Mouse (Mus musculus): Measurements from ENCODE around the gene Tesk1. TPM values are rescaled to one million over a fixed set of nuclear protein-coding genes. Genes with fewer than 3 reads are reported as not detected.

Tesk1 gene
- total and polyA plus RNA-seq, 2 experiments from 2014 or later, result 5.1 to 55.5 TPM

DNA sequence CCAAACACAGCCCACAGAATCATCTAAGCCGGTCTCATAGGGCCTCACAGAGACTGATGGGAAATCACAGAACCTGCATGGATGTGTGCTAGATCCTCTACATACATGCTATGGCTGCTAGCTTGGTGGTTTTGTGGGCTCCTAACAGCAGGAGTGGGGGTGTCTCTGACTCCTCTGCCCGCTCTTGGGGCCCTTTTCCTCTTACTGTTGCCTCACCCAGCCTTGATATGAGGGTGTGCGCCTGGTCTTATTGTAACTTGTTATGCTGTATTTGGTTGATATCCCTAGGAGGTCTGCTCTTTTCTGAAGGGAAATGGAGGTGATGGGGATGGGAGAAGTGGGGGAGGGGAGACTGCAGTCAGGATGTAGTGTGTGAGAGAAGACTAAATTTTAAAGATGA, 47.9 kb downstream of the Tesk1 start:
- Histone ChIP-seq H3K36me3 (replicated peaks; ENCODE audit: control insufficient read depth, insufficient read depth, low read length) (no peaks in the 10 kb centered on the region), H3K4me2 (ENCODE audit: low read depth, low read length) (no peak overlapping the region), H3K4me3 (ENCODE audit: low read depth, low read length) (no peak overlapping the region), H3K9ac (replicated peaks; ENCODE audit: low read depth, low read length) (no peak overlapping the region), H3K27ac (ENCODE audit: low read depth) (no peak overlapping the region), H3K9me3 (replicated peaks; ENCODE audit: control insufficient read depth, low read length) (no peaks in the 10 kb centered on the region), H3K27me3 (ENCODE audit: control insufficient read depth, insufficient read depth, low read length) (no peaks in the 10 kb centered on the region), H3K4me1 (ENCODE audit: control insufficient read depth, insufficient read depth) (peaks cover 9% of the 10 kb centered on the region)
- ATAC-seq (ENCODE audit: insufficient read depth, low read depth), result no peak
- DNase-seq (ENCODE audit: low spot score), result no peak
- 88% methylated on average over 3 of the region's 3 CpGs for whole genome bisulfite sequencing
- TF ChIP-seq EP300 (IDR thresholded peaks at IDR 0.05; ENCODE audit: low read depth), result no peak
- TF ChIP-seq CTCF (IDR thresholded peaks at IDR 0.05; ENCODE audit: low read depth), result no peak

DNA sequence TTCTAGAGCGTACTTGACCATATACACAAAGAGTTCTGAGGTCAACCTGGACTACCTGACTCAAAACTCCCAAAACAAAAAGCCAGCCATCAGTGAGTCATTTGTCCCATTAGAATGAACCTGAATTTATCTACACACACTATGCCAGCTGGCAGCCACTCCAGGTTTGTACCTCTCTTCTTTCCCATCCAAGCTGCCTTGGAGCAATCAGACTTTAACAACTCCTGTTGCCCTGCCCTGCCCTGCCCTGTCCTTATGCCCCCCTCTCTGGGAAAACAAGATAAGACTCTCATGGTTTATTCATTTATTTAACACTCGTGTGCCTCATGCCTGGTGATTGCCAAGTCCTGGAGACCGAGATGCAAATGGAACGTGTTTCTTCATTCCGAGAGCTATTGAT, 49.1 kb downstream of the Tesk1 start:
- ATAC-seq (ENCODE audit: insufficient read depth, low read depth) (no peak), DNase-seq (ENCODE audit: low spot score) (no peak)
- WGBS, result 73% methylated on average over 5 of the region's 5 CpGs
- H3K27ac ChIP-seq (ENCODE audit: low read depth), result no peak overlapping the region
- H3K4me1 ChIP-seq (ENCODE audit: control insufficient read depth, insufficient read depth), result peaks cover 15% of the 10 kb centered on the region
- H3K9ac ChIP-seq (replicated peaks; ENCODE audit: low read depth, low read length), result no peak overlapping the region
- no peak for TF ChIP-seq EP300 (IDR thresholded peaks at IDR 0.05; ENCODE audit: low read depth)
- no peak for TF ChIP-seq CTCF (IDR thresholded peaks at IDR 0.05; ENCODE audit: low read depth)
- H3K9me3 ChIP-seq (replicated peaks; ENCODE audit: control insufficient read depth, low read length), result no peaks in the 10 kb centered on the region
- peaks cover 2% of the 10 kb centered on the region; the same call in 1 of the 2 replicates for H3K36me3 ChIP-seq (replicated peaks; ENCODE audit: control insufficient read depth, insufficient read depth, low read length)
- H3K27me3 ChIP-seq (ENCODE audit: control insufficient read depth, insufficient read depth, low read length), result no peaks in the 10 kb centered on the region
- H3K4me3 ChIP-seq (ENCODE audit: low read depth, low read length), result no peak overlapping the region
- no peak overlapping the region for H3K4me2 ChIP-seq (ENCODE audit: low read depth, low read length)

DNA sequence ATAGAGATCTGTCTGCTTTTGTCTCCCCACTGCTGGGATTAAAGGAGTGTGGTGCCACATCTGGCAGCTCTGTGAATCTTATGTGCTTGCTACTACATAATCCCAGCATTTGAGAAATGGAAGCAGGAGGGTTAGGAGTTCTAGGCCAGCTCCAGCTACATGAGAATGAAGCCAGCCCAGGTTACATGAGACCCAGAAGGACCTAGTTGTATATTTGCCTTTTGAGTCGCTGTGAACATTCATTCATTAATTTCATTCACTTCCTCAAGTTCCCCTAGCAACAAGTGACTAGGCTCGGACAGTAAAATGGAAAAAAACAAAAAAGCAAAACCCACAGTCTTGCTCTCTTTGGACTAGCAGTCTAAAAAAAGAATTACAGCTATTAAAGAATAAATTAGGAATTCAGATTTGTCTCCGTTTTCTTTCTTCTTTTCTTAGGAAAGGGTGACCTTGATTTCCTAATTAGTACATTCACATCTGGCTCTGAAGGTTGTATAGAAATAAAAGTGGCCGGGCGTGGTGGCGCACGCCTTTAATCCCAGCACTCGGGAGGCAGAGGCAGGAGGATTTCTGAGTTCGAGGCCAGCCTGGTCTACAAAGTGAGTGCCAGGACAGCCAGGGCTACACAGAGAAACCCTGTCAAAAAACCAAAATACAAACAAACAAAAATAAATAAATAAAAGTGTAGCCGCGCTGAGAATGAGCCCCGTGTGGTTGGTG, 50.5 kb downstream of the Tesk1 start:
- Histone ChIP-seq H3K9me3 (replicated peaks; ENCODE audit: control insufficient read depth, low read length) (no peaks in the 10 kb centered on the region), H3K27ac (ENCODE audit: low read depth) (peak overlapping the region; percentile 92), H3K27me3 (ENCODE audit: control insufficient read depth, insufficient read depth, low read length) (no peaks in the 10 kb centered on the region), H3K4me2 (ENCODE audit: low read depth, low read length) (peak overlapping the region; percentile 82), H3K4me1 (ENCODE audit: control insufficient read depth, insufficient read depth) (peaks cover 15% of the 10 kb centered on the region), H3K36me3 (replicated peaks; ENCODE audit: control insufficient read depth, insufficient read depth, low read length) (peaks cover 15% of the 10 kb centered on the region), H3K4me3 (ENCODE audit: low read depth, low read length) (peak overlapping the region; percentile 91), H3K9ac (replicated peaks; ENCODE audit: low read depth, low read length) (0 out of 2 replicates have a peak overlapping the region, but pooled peaks have one; percentile 90)
- TF ChIP-seq EP300 (IDR thresholded peaks at IDR 0.05; ENCODE audit: low read depth), result no peak
- no peak for TF ChIP-seq CTCF (IDR thresholded peaks at IDR 0.05; ENCODE audit: low read depth)
- DNase-seq (ENCODE audit: low spot score), result no peak
- WGBS, result 49% methylated on average over 12 of the region's 12 CpGs
- ATAC-seq (ENCODE audit: insufficient read depth, low read depth), result no peak

DNA sequence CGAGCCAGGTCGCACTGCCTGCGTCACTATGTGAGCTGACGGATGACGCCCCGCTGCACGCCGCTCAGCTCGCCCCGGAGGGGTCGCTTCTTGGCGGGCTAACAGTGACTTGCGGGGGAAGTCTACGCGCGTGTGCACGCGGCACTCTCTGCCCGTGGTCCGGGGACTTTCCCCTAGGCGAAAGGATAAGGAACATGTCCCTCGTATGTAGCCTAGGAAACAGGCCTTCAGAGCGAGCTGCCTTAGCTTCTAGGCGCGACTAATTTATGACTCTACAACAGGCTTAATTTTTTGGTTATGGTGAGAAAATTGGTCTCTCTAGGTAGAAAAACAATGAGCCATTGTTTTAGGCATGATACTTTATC, 51.1 kb downstream of the Tesk1 start, which contains the start of gene Ccdc107:
Gene Ccdc107 (plus strand): TSS at position 80 of the 365 bp plus-strand sequence.
- DNase-seq (ENCODE audit: low spot score), result peak; percentile 98
- peak within 1 kb of the TSS; percentile 90 for H3K9ac ChIP-seq (replicated peaks; ENCODE audit: low read depth, low read length)
- peaks cover 16% of the 10 kb centered on the region for H3K4me1 ChIP-seq (ENCODE audit: control insufficient read depth, insufficient read depth)
- peak within 1 kb of the TSS; percentile 91 for H3K4me3 ChIP-seq (ENCODE audit: low read depth, low read length)
- no peaks in the 10 kb centered on the region for H3K27me3 ChIP-seq (ENCODE audit: control insufficient read depth, insufficient read depth, low read length)
- ATAC-seq (ENCODE audit: insufficient read depth, low read depth), result peak; percentile 98
- H3K4me2 ChIP-seq (ENCODE audit: low read depth, low read length), result peak within 1 kb of the TSS; percentile 82
- TF ChIP-seq CTCF (IDR thresholded peaks at IDR 0.05; ENCODE audit: low read depth) (no peak), EP300 (IDR thresholded peaks at IDR 0.05; ENCODE audit: low read depth) (peak; percentile 86)
- peak within 1 kb of the TSS; percentile 92 for H3K27ac ChIP-seq (ENCODE audit: low read depth)
- H3K36me3 ChIP-seq (replicated peaks; ENCODE audit: control insufficient read depth, insufficient read depth, low read length), result peaks cover 15% of the 10 kb centered on the region
- WGBS, result under 1% methylated on average over 25 of the region's 25 CpGs
- no peaks in the 10 kb centered on the region for H3K9me3 ChIP-seq (replicated peaks; ENCODE audit: control insufficient read depth, low read length)

DNA sequence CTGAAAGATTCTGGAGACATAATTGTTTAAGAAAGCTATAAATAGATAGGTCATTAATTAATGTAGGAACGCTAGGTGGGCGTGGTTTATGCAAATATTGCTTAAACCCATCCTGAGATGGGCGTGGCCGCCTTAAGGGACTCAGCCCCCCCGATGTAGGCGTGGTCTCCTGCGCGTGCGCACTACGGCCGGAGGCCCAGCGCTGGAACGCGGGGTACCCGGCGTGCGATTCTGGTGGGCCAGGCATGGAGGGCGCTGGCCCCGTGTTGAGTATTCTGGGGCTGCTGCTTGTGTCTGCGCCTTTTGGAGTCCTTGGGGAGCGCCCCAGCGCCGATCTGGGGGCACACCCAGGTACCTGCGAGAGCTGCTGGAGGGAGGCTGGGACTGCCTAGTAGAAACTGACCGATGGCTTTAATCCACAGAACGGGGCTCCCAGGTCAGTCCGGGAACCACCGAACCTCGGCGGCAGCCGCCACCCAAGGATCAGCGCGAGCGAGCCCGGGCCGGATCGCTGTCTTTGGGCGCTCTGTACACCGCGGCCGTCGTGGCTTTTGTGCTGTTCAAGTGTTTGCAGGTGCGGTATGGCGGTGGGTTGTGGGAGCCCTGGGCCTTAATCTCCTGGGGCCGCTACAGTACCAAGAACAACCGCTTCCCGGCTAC, 51.6 kb downstream of the Tesk1 start:
- Histone ChIP-seq H3K27me3 (ENCODE audit: control insufficient read depth, insufficient read depth, low read length) (no peaks in the 10 kb centered on the region), H3K36me3 (replicated peaks; ENCODE audit: control insufficient read depth, insufficient read depth, low read length) (peaks cover 15% of the 10 kb centered on the region), H3K9ac (replicated peaks; ENCODE audit: low read depth, low read length) (peak overlapping the region; percentile 90), H3K27ac (ENCODE audit: low read depth) (peak overlapping the region; percentile 92), H3K4me3 (ENCODE audit: low read depth, low read length) (peak overlapping the region; percentile 91), H3K4me1 (ENCODE audit: control insufficient read depth, insufficient read depth) (peaks cover 21% of the 10 kb centered on the region), H3K4me2 (ENCODE audit: low read depth, low read length) (peak overlapping the region; percentile 82), H3K9me3 (replicated peaks; ENCODE audit: control insufficient read depth, low read length) (no peaks in the 10 kb centered on the region)
- ATAC-seq (ENCODE audit: insufficient read depth, low read depth) (peak; percentile 89), DNase-seq (ENCODE audit: low spot score) (peak; percentile 93)
- WGBS, result under 1% methylated on average over 47 of the region's 47 CpGs
- TF ChIP-seq EP300 (IDR thresholded peaks at IDR 0.05; ENCODE audit: low read depth) (no peak), CTCF (IDR thresholded peaks at IDR 0.05; ENCODE audit: low read depth) (no peak)
